Comparison of ENCODE assay signal across 24 mouse cellular contexts in the genomic region with DNA sequence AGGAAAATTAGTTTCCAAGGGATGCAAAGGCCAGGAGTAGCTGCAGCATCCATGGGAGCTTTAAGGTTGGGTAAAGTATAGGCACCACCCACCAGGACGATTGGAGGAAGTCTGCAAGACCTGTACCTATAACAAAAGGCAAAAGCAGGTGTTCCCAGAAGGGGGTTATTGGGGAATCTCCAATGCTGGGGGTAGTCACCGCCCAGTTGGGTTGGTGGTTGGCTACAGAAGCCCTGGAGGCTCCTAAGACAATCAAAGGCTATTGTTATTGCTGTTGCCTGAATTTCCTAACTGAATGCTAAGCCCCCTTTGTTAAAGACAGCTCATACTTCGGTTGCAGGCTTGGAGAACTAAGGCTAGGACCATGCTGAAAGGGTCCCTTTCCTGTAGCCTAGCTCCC. TPM values are rescaled to one million over a fixed set of nuclear protein-coding genes. Genes with fewer than 3 reads are reported as not detected.
DNase-seq lines count a peak whose midpoint lies in the region; ATAC-seq and TF ChIP-seq lines count a peak whose summit lies in the region.
"Had no signal": no experiment of that assay in that cellular context is flagged by ENCODE, and none has a peak within 500 bp of the region (broad histone marks: within the 10 kb centered on the region; RNA-seq: fewer than 3 reads in every experiment).

No protein-coding gene starts in this region.

- no peaks in the 10 kb centered on the region for H3K4me1 ChIP-seq in midbrain, embryonic 11.5 days (ENCODE audit: control insufficient read depth, insufficient read depth, low read length)
- H3K4me1 ChIP-seq in midbrain, embryonic 13.5 days (replicated peaks): peaks cover 10% of the 10 kb centered on the region; the same call in 1 of the 2 replicates
- H3K4me1 ChIP-seq in ES-Bruce4 (ENCODE audit: control insufficient read depth, insufficient read depth, low read length) (peaks cover 7% of the 10 kb centered on the region), ES-E14 (ENCODE audit: control insufficient read depth in 2 of 2, insufficient read depth in 2 of 2, low read length in 2 of 2, poor library complexity in 1 of 2) (peaks cover 18 to 21% of the 10 kb centered on the region in 2 experiments)
- H3K4me1 ChIP-seq in lung, adult 2 months (ENCODE audit: control insufficient read depth, insufficient read depth, low read length): no peaks in the 10 kb centered on the region
- H3K4me1 ChIP-seq: embryonic facial prominence, embryonic 12.5 days; forebrain, embryonic 13.5 days; forebrain, embryonic 15.5 days had no signal

- no peak overlapping the region for H3K9ac ChIP-seq in midbrain, embryonic 11.5 days (ENCODE audit: low read length)
- no peak overlapping the region for H3K9ac ChIP-seq in midbrain, embryonic 13.5 days (replicated peaks)
- no peak overlapping the region for H3K9ac ChIP-seq in ES-Bruce4 (ENCODE audit: low read depth, poor library complexity, severe bottlenecking)
- H3K9ac ChIP-seq in ES-E14 (ENCODE audit: insufficient read depth, low read depth, low read length, poor library complexity, severe bottlenecking): no peak overlapping the region
- H3K9ac ChIP-seq: embryonic facial prominence, embryonic 12.5 days; forebrain, embryonic 13.5 days; forebrain, embryonic 15.5 days; forebrain, postnatal 0 days had no signal

- TF ChIP-seq EP300 in ES-Bruce4 (IDR thresholded peaks at IDR 0.05; ENCODE audit: insufficient read depth, low read depth, low read length): peak; percentile 89

- TF ChIP-seq CTCF in ES-Bruce4 (IDR thresholded peaks at IDR 0.05; ENCODE audit: low read depth, low read length): no peak
- TF ChIP-seq CTCF in lung, adult 2 months (IDR thresholded peaks at IDR 0.05; ENCODE audit: insufficient read depth, low read length): no peak

- TF ChIP-seq POLR2A in ES-Bruce4 (IDR thresholded peaks at IDR 0.05; ENCODE audit: insufficient read depth, low read length): no peak
- TF ChIP-seq POLR2A in lung, adult 2 months (IDR thresholded peaks at IDR 0.05; ENCODE audit: borderline replicate concordance, extremely low read depth, low read depth, low read length): no peak

- 10% methylated on average over 3 of the region's 3 CpGs for WGBS in midbrain, embryonic 11.5 days
- 14% methylated on average over 3 of the region's 3 CpGs for WGBS in midbrain, embryonic 13.5 days
- 52% methylated on average over 3 of the region's 3 CpGs for WGBS in lung, adult 2 months

- H3K27me3 ChIP-seq in midbrain, embryonic 11.5 days (ENCODE audit: control insufficient read depth, insufficient read depth, low read length): no peaks in the 10 kb centered on the region
- H3K27me3 ChIP-seq in midbrain, embryonic 13.5 days: no peaks in the 10 kb centered on the region
- no peaks in the 10 kb centered on the region for H3K27me3 ChIP-seq in ES-Bruce4 (ENCODE audit: control insufficient read depth, insufficient read depth, low read length, poor library complexity, severe bottlenecking)
- H3K27me3 ChIP-seq: CH12.LX; embryonic facial prominence, embryonic 12.5 days; forebrain, embryonic 13.5 days; forebrain, embryonic 15.5 days had no signal

- no peak overlapping the region for H3K4me3 ChIP-seq in midbrain, embryonic 11.5 days (ENCODE audit: low read depth, low read length)
- no peak overlapping the region for H3K4me3 ChIP-seq in midbrain, embryonic 13.5 days (replicated peaks)
- no peak overlapping the region for H3K4me3 ChIP-seq in ES-Bruce4 (ENCODE audit: low read depth, low read length)
- no peak overlapping the region for H3K4me3 ChIP-seq in ES-E14 (ENCODE audit: insufficient read depth in 1 of 2, low read depth in 1 of 2, low read length in 2 of 2, poor library complexity in 1 of 2, severe bottlenecking in 1 of 2)
- H3K4me3 ChIP-seq in lung, adult 2 months (replicated peaks; ENCODE audit: extremely low read depth, low read depth, low read length): no peak overlapping the region
- H3K4me3 ChIP-seq: embryonic facial prominence, embryonic 10.5 days; embryonic facial prominence, embryonic 12.5 days; forebrain, embryonic 13.5 days; forebrain, embryonic 15.5 days had no signal

- intact Hi-C loops in gastrocnemius, postnatal 14 days (cut with DNase I; ENCODE audit: low total_unique reads): no loop called here

- H3K36me3 ChIP-seq in midbrain, embryonic 11.5 days (ENCODE audit: control insufficient read depth, insufficient read depth, low read length): no peaks in the 10 kb centered on the region
- no peaks in the 10 kb centered on the region for H3K36me3 ChIP-seq in midbrain, embryonic 13.5 days
- no peaks in the 10 kb centered on the region for H3K36me3 ChIP-seq in ES-Bruce4 (ENCODE audit: control insufficient read depth, insufficient read depth, low read length, poor library complexity, severe bottlenecking)
- H3K36me3 ChIP-seq in ES-E14 (ENCODE audit: control insufficient read depth, insufficient read depth, low read length, poor library complexity, severe bottlenecking): no peaks in the 10 kb centered on the region
- H3K36me3 ChIP-seq: embryonic facial prominence, embryonic 10.5 days; embryonic facial prominence, embryonic 12.5 days; forebrain, embryonic 15.5 days had no signal

- H3K27ac ChIP-seq in midbrain, embryonic 11.5 days (ENCODE audit: low read depth, low read length): no peak overlapping the region
- no peak overlapping the region for H3K27ac ChIP-seq in midbrain, embryonic 13.5 days
- H3K27ac ChIP-seq in ES-Bruce4 (ENCODE audit: insufficient read depth, low read length) (peak overlapping the region; percentile 94), ES-E14 (ENCODE audit: insufficient read depth, low read depth, low read length, poor library complexity, severe bottlenecking) (peak overlapping the region; percentile 61; the same call in 1 of the 2 replicates)
- H3K27ac ChIP-seq: embryonic facial prominence, embryonic 10.5 days; embryonic facial prominence, embryonic 12.5 days; forebrain, embryonic 13.5 days; forebrain, embryonic 15.5 days had no signal

- ATAC-seq in midbrain, embryonic 11.5 days (ENCODE audit: low FRiP score): no peak
- ATAC-seq in midbrain, embryonic 13.5 days: no peak
- ATAC-seq: CD4-positive, CD25-positive, alpha-beta regulatory T cell, adult 4 months; forebrain, embryonic 13.5 days; forebrain, embryonic 15.5 days; forebrain, postnatal 0 days had no signal

- H3K9me3 ChIP-seq in midbrain, embryonic 11.5 days (ENCODE audit: control insufficient read depth, low read length): no peaks in the 10 kb centered on the region
- peaks cover 6% of the 10 kb centered on the region; the same call in 1 of the 2 replicates for H3K9me3 ChIP-seq in midbrain, embryonic 13.5 days
- H3K9me3 ChIP-seq in ES-Bruce4 (replicated peaks; ENCODE audit: control insufficient read depth, insufficient read depth, low read length, poor library complexity, severe bottlenecking): peaks cover 4% of the 10 kb centered on the region; the same call in 1 of the 2 replicates
- H3K9me3 ChIP-seq in ES-E14 (ENCODE audit: control insufficient read depth, insufficient read depth, low read depth, low read length): no peaks in the 10 kb centered on the region
- H3K9me3 ChIP-seq: embryonic facial prominence, embryonic 10.5 days; embryonic facial prominence, embryonic 12.5 days; forebrain, embryonic 13.5 days; forebrain, embryonic 15.5 days had no signal

- DNase-seq in midbrain, embryonic 11.5 days (ENCODE audit: low spot score, missing footprints): peak; percentile 45
- no peak for DNase-seq in ES-E14 (ENCODE audit: low read depth, low spot score)
- peak; percentile 87 for DNase-seq in ZHBTc4 (ENCODE audit: low read depth, low spot score)
- no peak for DNase-seq in gastrocnemius, postnatal 14 days
- DNase-seq in lung, adult 2 months: no peak
- no peak for DNase-seq in cerebellum, adult 8-10 months
- DNase-seq: adrenal gland, adult 2 months; adrenal gland, postnatal 10 days; adrenal gland, postnatal 25 days; B cell, adult 2 months; cerebellum, adult 18-20 months; cerebellum, adult 9-10 months; cerebellum, postnatal 10 days; cerebellum, postnatal 25 days; forebrain, postnatal 0 days had no signal

- in situ Hi-C loops in ES-E14 (cut with MboI; ENCODE audit: low sequenced_read_pairs in 2 of 2, unreplicated experiment in 2 of 2): no loop called here

- H3K4me2 ChIP-seq in midbrain, embryonic 11.5 days: no peak overlapping the region
- no peak overlapping the region for H3K4me2 ChIP-seq in midbrain, embryonic 13.5 days (replicated peaks)
- H3K4me2 ChIP-seq: embryonic facial prominence, embryonic 12.5 days; forebrain, embryonic 13.5 days; forebrain, embryonic 15.5 days had no signal

TF ChIP-seq in ES-E14, 5 proteins besides CTCF, POLR2A, EP300 and RAD21:
- no peak for TF ChIP-seq HCFC1 (IDR thresholded peaks at IDR 0.05; ENCODE audit: borderline replicate concordance, insufficient read depth, low read length)
- no peak for TF ChIP-seq ZC3H11A (IDR thresholded peaks at IDR 0.05; ENCODE audit: borderline replicate concordance, low read depth, low read length)
TF ChIP-seq in ES-E14: peak in this region for 0.

RNA-seq across cellular contexts. Expression of a gene that starts 53.0 kb away (rescaled TPM):
- polyA plus RNA-seq in midbrain, embryonic 11.5 days (2014; fragmentation: Nextera tagmentation; extraction: Ambion mirVana): 0.97 and 1.2 TPM in 2 replicates
- 1.3 and 1.7 TPM in 2 replicates for polyA plus RNA-seq in midbrain, embryonic 13.5 days (2015; fragmentation: Nextera tagmentation; extraction: Ambion mirVana)
- polyA plus RNA-seq in ES-Bruce4 (2011; ENCODE audit: insufficient read depth, insufficient read length, low read depth, missing spikeins): 0.43 and 0.55 TPM in 2 replicates
- 1.8 and 2.7 TPM in 2 replicates for total RNA-seq in ES-E14 (2012; rRNA removed)
- 1 to 10 TPM; 1.1 to 1.4 TPM for total RNA-seq in gastrocnemius, postnatal 14 days (2021)
- polyA plus RNA-seq in lung, adult 2 months (2012; rRNA removed): 21.7 and 23.9 TPM in 2 replicates
- total RNA-seq: MEL had no signal

Comparison
In these comparisons a context has a peak if more than half of its experiments do, and no peak if none do; other contexts are left out.
1. DNase-seq: peak in midbrain, embryonic 11.5 days (single experiment) and ZHBTc4 (single experiment); none in ES-E14 (single experiment), gastrocnemius, postnatal 14 days (single experiment), lung, adult 2 months (single experiment) and cerebellum, adult 8-10 months (single experiment).
2. H3K27ac ChIP-seq: peak in ES-Bruce4 (single experiment) and ES-E14 (single experiment); none in midbrain, embryonic 11.5 days (single experiment) and midbrain, embryonic 13.5 days (single experiment).